Mouse (Mus musculus): ENCODE data around the gene Cdk2ap2. TPM values are rescaled to one million over a fixed set of nuclear protein-coding genes. Genes with fewer than 3 reads are reported as not detected.

Cdk2ap2 gene
- polyA plus RNA-seq, 1 experiment from 2014 or later = 84.3 TPM

GRCm38 (mm10) chr19:4084984-4085383, 12.0 kb upstream of the Cdk2ap2 start:
- no peak overlapping the region for H3K9ac ChIP-seq (ENCODE audit: low read depth, low read length)
- no peak overlapping the region for H3K4me2 ChIP-seq (replicated peaks; ENCODE audit: low read depth, low read length)
- H3K4me1 ChIP-seq (replicated peaks; ENCODE audit: control insufficient read depth, insufficient read depth, low read length) = no peaks in the 10 kb centered on the region
- ATAC-seq (ENCODE audit: low FRiP score) (no peak), DNase-seq (ENCODE audit: low spot score) (no peak)
- no peaks in the 10 kb centered on the region for H3K27me3 ChIP-seq (ENCODE audit: control insufficient read depth, insufficient read depth, low read length)
- H3K9me3 ChIP-seq (ENCODE audit: control insufficient read depth, low read length) = no peaks in the 10 kb centered on the region
- 85% methylated on average over 1 of the region's 1 CpGs for WGBS
- no peak overlapping the region for H3K4me3 ChIP-seq (ENCODE audit: low read depth, low read length)
- no peaks in the 10 kb centered on the region for H3K36me3 ChIP-seq (ENCODE audit: control insufficient read depth, insufficient read depth, low read length)
- H3K27ac ChIP-seq (ENCODE audit: low read depth, low read length) = no peak overlapping the region

DNA sequence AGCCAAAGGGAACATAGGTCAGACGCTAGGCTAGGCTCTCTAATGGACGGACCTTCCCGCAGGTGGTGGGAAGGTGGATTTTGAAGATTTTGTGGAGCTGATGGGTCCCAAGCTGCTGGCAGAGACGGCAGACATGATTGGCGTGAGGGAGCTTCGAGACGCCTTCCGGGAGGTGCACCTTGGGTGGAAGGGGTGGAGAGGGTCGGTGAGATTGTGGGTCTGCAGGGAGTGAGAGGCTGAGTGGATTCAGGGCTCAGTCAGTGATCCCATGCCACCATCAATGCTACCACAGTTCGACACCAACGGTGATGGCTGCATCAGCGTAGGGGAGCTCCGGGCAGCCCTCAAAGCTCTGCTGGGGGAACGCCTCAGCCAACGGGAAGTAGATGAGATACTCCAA, 10.8 kb upstream of the Cdk2ap2 start:
- no peaks in the 10 kb centered on the region for H3K4me1 ChIP-seq (replicated peaks; ENCODE audit: control insufficient read depth, insufficient read depth, low read length)
- no peak overlapping the region for H3K9ac ChIP-seq (ENCODE audit: low read depth, low read length)
- no peaks in the 10 kb centered on the region for H3K27me3 ChIP-seq (ENCODE audit: control insufficient read depth, insufficient read depth, low read length)
- no peak for DNase-seq (ENCODE audit: low spot score)
- H3K27ac ChIP-seq (ENCODE audit: low read depth, low read length) = no peak overlapping the region
- H3K4me2 ChIP-seq (replicated peaks; ENCODE audit: low read depth, low read length) = no peak overlapping the region
- 91% methylated on average over 15 of the region's 15 CpGs for WGBS
- H3K9me3 ChIP-seq (ENCODE audit: control insufficient read depth, low read length) = no peaks in the 10 kb centered on the region
- no peak for ATAC-seq (ENCODE audit: low FRiP score)
- no peaks in the 10 kb centered on the region for H3K36me3 ChIP-seq (ENCODE audit: control insufficient read depth, insufficient read depth, low read length)
- H3K4me3 ChIP-seq (ENCODE audit: low read depth, low read length) = no peak overlapping the region

- no peak overlapping the region for H3K9ac ChIP-seq (ENCODE audit: low read depth, low read length)
- WGBS = 88% methylated on average over 5 of the region's 5 CpGs
These were observed 9.9 kb upstream of the Cdk2ap2 start for GRCm38 (mm10) chr19:4087090-4087489.

DNA sequence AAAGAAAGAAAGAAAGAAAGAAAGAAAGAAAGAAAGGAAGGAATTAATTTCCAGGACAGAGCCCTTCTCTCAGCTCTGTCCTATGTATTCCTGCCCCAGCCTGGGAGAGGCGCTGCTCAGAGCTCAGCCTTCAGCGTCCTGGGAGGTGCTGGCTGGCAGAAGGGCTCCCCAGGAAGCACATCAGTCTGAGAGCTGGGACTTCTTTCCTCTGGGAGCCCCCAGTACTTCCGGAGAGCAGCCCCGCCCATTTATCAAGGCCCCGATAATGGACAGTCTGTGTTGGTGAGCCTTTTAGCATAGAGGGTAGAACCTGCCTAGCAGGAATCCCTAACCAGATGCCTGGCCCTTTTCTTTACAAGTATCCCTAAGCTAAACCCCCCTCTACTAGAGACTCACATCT, 8.8 kb upstream of the Cdk2ap2 start:
- Histone ChIP-seq H3K9ac (ENCODE audit: low read depth, low read length) (no peak overlapping the region), H3K4me1 (replicated peaks; ENCODE audit: control insufficient read depth, insufficient read depth, low read length) (no peaks in the 10 kb centered on the region), H3K36me3 (ENCODE audit: control insufficient read depth, insufficient read depth, low read length) (no peaks in the 10 kb centered on the region), H3K9me3 (ENCODE audit: control insufficient read depth, low read length) (no peaks in the 10 kb centered on the region), H3K27ac (ENCODE audit: low read depth, low read length) (no peak overlapping the region), H3K4me2 (replicated peaks; ENCODE audit: low read depth, low read length) (no peak overlapping the region), H3K4me3 (ENCODE audit: low read depth, low read length) (no peak overlapping the region), H3K27me3 (ENCODE audit: control insufficient read depth, insufficient read depth, low read length) (no peaks in the 10 kb centered on the region)
- 55% methylated on average over 5 of the region's 5 CpGs for WGBS
- DNase-seq (ENCODE audit: low spot score) (no peak), ATAC-seq (ENCODE audit: low FRiP score) (no peak)

More at GRCm38 (mm10) chr19:4087090-4087489, 9.9 kb upstream of the Cdk2ap2 start:
- Histone ChIP-seq H3K36me3 (ENCODE audit: control insufficient read depth, insufficient read depth, low read length) (no peaks in the 10 kb centered on the region), H3K9me3 (ENCODE audit: control insufficient read depth, low read length) (no peaks in the 10 kb centered on the region), H3K4me3 (ENCODE audit: low read depth, low read length) (no peak overlapping the region), H3K4me1 (replicated peaks; ENCODE audit: control insufficient read depth, insufficient read depth, low read length) (no peaks in the 10 kb centered on the region), H3K27me3 (ENCODE audit: control insufficient read depth, insufficient read depth, low read length) (no peaks in the 10 kb centered on the region), H3K27ac (ENCODE audit: low read depth, low read length) (no peak overlapping the region), H3K4me2 (replicated peaks; ENCODE audit: low read depth, low read length) (no peak overlapping the region)
- ATAC-seq (ENCODE audit: low FRiP score) = no peak
- DNase-seq (ENCODE audit: low spot score) = no peak

DNA sequence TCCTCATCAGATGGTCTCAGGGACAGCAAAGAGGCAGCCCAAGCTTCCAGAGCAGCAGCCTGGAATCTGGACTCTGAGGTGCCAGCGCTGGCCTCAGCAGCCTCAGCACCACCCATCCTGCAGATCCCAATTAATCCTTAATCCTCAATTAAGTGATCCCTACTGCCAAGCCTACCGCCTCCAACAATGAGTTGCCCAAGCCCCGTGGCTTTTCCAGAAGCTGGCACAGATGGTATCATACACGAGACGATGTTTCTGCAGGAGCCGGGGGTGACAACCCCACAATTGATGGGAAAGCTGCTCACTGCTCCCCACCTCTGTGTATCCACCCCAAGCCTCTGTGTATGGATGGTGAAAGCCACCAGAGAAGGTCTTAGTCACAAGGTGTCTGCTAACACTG, 7.9 kb upstream of the Cdk2ap2 start:
- ATAC-seq (ENCODE audit: low FRiP score) (no peak), DNase-seq (ENCODE audit: low spot score) (no peak)
- H3K4me1 ChIP-seq (replicated peaks; ENCODE audit: control insufficient read depth, insufficient read depth, low read length) = no peaks in the 10 kb centered on the region
- H3K9ac ChIP-seq (ENCODE audit: low read depth, low read length) = no peak overlapping the region
- no peak overlapping the region for H3K27ac ChIP-seq (ENCODE audit: low read depth, low read length)
- no peaks in the 10 kb centered on the region for H3K9me3 ChIP-seq (ENCODE audit: control insufficient read depth, low read length)
- 85% methylated on average over 6 of the region's 6 CpGs for WGBS
- H3K4me2 ChIP-seq (replicated peaks; ENCODE audit: low read depth, low read length) = no peak overlapping the region
- no peak overlapping the region for H3K4me3 ChIP-seq (ENCODE audit: low read depth, low read length)
- no peaks in the 10 kb centered on the region for H3K27me3 ChIP-seq (ENCODE audit: control insufficient read depth, insufficient read depth, low read length)
- no peaks in the 10 kb centered on the region for H3K36me3 ChIP-seq (ENCODE audit: control insufficient read depth, insufficient read depth, low read length)

DNA sequence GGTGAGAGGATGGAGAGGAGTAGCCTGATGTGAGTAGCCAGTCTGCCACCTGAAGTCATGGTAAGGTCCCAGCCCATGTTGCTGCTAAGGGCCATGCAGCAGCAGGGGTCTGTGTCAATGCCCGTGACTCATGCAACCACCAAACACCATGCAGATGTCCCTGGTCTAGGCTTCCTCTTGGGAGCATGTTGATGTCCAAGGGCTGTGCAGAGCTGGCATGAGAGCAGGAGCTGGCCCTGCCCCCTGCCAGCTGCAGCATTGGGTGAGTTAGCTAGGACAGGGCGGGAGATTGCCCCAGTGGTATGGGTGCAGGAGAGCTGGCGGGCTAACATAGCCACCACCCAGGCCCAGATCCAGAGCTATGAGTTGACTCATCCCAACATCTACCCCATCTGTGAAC, 6.5 kb upstream of the Cdk2ap2 start:
- no peaks in the 10 kb centered on the region for H3K9me3 ChIP-seq (ENCODE audit: control insufficient read depth, low read length)
- DNase-seq (ENCODE audit: low spot score) (no peak), ATAC-seq (ENCODE audit: low FRiP score) (no peak)
- H3K27ac ChIP-seq (ENCODE audit: low read depth, low read length) = no peak overlapping the region
- no peak overlapping the region for H3K4me3 ChIP-seq (ENCODE audit: low read depth, low read length)
- H3K9ac ChIP-seq (ENCODE audit: low read depth, low read length) = no peak overlapping the region
- no peaks in the 10 kb centered on the region for H3K4me1 ChIP-seq (replicated peaks; ENCODE audit: control insufficient read depth, insufficient read depth, low read length)
- no peak overlapping the region for H3K4me2 ChIP-seq (replicated peaks; ENCODE audit: low read depth, low read length)
- no peaks in the 10 kb centered on the region for H3K36me3 ChIP-seq (ENCODE audit: control insufficient read depth, insufficient read depth, low read length)
- 88% methylated on average over 3 of the region's 3 CpGs for WGBS
- H3K27me3 ChIP-seq (ENCODE audit: control insufficient read depth, insufficient read depth, low read length) = no peaks in the 10 kb centered on the region

DNA sequence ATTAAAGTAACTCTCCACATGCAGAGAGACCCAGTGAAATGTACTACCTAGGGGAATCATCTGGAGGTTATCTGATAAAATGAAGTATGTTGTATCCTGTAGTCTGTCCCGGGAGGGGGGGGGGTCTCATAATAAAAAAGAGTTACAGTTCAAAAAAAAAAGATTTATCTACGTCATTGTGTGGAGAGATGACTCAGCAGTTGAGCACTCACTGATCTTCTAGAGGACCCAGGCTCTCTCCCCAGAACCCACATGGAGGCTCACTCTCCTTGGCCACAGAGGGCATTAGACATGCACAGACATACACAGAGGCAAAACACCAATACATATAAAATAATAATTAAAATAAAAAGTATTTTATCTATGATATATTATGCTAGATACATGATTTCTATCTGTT, 5.6 kb upstream of the Cdk2ap2 start:
- WGBS = 67% methylated on average over 2 of the region's 2 CpGs
- ATAC-seq (ENCODE audit: low FRiP score) (no peak), DNase-seq (ENCODE audit: low spot score) (no peak)
- Histone ChIP-seq H3K27ac (ENCODE audit: low read depth, low read length) (no peak overlapping the region), H3K27me3 (ENCODE audit: control insufficient read depth, insufficient read depth, low read length) (no peaks in the 10 kb centered on the region), H3K4me2 (replicated peaks; ENCODE audit: low read depth, low read length) (no peak overlapping the region), H3K9ac (ENCODE audit: low read depth, low read length) (no peak overlapping the region), H3K36me3 (ENCODE audit: control insufficient read depth, insufficient read depth, low read length) (no peaks in the 10 kb centered on the region), H3K9me3 (ENCODE audit: control insufficient read depth, low read length) (no peaks in the 10 kb centered on the region), H3K4me3 (ENCODE audit: low read depth, low read length) (no peak overlapping the region), H3K4me1 (replicated peaks; ENCODE audit: control insufficient read depth, insufficient read depth, low read length) (no peaks in the 10 kb centered on the region)

DNA sequence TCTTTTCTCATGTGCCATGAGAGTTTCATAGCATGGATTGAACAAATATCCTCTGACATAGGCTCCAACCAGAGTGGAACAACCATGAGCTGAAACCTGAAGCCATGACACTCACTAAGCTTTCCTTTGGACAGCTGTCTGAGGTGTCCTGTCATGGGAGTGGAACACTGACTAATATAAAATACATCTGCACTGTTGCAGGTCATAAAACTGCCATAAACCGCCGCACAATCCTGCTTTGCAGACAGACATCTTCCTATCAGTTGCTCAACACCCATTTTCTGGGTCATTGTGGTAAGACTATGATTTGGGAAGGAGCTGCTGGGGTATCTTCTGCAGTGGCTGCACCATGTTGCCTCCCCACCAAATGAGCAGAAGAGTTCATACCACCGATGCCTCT, 4.2 kb upstream of the Cdk2ap2 start:
- no peaks in the 10 kb centered on the region for H3K36me3 ChIP-seq (ENCODE audit: control insufficient read depth, insufficient read depth, low read length)
- no peak for DNase-seq (ENCODE audit: low spot score)
- 86% methylated on average over 3 of the region's 3 CpGs for WGBS
- no peak for ATAC-seq (ENCODE audit: low FRiP score)
- H3K4me2 ChIP-seq (replicated peaks; ENCODE audit: low read depth, low read length) = no peak overlapping the region
- no peaks in the 10 kb centered on the region for H3K4me1 ChIP-seq (replicated peaks; ENCODE audit: control insufficient read depth, insufficient read depth, low read length)
- H3K27me3 ChIP-seq (ENCODE audit: control insufficient read depth, insufficient read depth, low read length) = no peaks in the 10 kb centered on the region
- H3K9ac ChIP-seq (ENCODE audit: low read depth, low read length) = no peak overlapping the region
- no peak overlapping the region for H3K4me3 ChIP-seq (ENCODE audit: low read depth, low read length)
- H3K9me3 ChIP-seq (ENCODE audit: control insufficient read depth, low read length) = no peaks in the 10 kb centered on the region
- H3K27ac ChIP-seq (ENCODE audit: low read depth, low read length) = no peak overlapping the region

DNA sequence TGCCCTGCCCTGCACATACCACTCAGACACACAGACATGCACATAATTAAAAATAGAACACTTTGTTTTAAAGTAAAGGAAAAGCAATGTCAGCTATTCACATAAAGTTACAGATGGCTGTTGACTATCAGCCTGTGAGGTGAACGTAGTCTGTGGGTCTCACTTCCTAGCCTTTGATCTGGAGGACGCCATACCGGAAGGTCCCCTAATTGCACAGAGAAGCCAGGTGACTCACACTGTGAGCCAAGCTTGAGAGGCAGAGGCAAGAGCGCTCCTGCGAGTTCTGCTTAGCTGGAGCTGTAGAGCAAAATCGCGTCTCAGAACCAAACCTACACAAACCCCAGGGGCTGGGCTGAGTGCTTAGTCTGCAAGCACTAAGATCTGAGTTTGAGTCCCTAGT, 3.2 kb upstream of the Cdk2ap2 start:
- no peak overlapping the region for H3K27ac ChIP-seq (ENCODE audit: low read depth, low read length)
- H3K4me1 ChIP-seq (replicated peaks; ENCODE audit: control insufficient read depth, insufficient read depth, low read length) = peaks cover 1% of the 10 kb centered on the region; the same call in 1 of the 2 replicates
- H3K36me3 ChIP-seq (ENCODE audit: control insufficient read depth, insufficient read depth, low read length) = no peaks in the 10 kb centered on the region
- no peak overlapping the region for H3K9ac ChIP-seq (ENCODE audit: low read depth, low read length)
- 71% methylated on average over 7 of the region's 7 CpGs for WGBS
- ATAC-seq (ENCODE audit: low FRiP score) (no peak), DNase-seq (ENCODE audit: low spot score) (no peak)
- no peak overlapping the region for H3K4me2 ChIP-seq (replicated peaks; ENCODE audit: low read depth, low read length)
- no peaks in the 10 kb centered on the region for H3K9me3 ChIP-seq (ENCODE audit: control insufficient read depth, low read length)
- H3K4me3 ChIP-seq (ENCODE audit: low read depth, low read length) = no peak overlapping the region
- H3K27me3 ChIP-seq (ENCODE audit: control insufficient read depth, insufficient read depth, low read length) = no peaks in the 10 kb centered on the region
